Mouse (Mus musculus) CH12F3 (cell line): ENCODE measurements around the gene Slc46a2.

Experiments
- in situ Hi-C: fragments of 300-500 bp; cut with MboI; formaldehyde crosslinking; loops from 2 replicates; pipeline ENCODE4 v1.14.3; 2020; ENCODE audit warnings: low sequenced_read_pairs

Slc46a2 gene

DNA sequence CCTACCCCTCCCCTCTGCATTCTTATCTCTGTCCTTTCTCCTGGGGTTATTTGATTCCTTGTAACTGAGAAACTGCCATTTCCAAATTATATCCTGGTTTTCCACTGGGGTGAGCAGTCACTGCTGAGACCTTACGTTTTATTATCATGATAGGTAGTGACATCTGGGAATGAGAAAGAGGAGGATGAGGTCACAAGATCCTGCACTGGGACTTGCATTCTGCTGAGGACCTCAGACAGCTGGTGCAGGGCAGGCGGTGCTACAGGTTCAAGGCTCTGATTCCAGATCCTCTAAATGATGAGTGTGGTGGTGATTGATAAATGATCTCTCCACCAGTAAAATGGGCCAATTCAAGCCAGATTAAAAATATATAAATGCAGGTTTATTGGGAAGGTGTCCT is 54.4 kb downstream of the Slc46a2 start:
- in situ Hi-C loops: loop anchor here (25.0 kb wide), 1 partner anchor 248 kb away; no protein-coding TSS in a partner anchor

DNA sequence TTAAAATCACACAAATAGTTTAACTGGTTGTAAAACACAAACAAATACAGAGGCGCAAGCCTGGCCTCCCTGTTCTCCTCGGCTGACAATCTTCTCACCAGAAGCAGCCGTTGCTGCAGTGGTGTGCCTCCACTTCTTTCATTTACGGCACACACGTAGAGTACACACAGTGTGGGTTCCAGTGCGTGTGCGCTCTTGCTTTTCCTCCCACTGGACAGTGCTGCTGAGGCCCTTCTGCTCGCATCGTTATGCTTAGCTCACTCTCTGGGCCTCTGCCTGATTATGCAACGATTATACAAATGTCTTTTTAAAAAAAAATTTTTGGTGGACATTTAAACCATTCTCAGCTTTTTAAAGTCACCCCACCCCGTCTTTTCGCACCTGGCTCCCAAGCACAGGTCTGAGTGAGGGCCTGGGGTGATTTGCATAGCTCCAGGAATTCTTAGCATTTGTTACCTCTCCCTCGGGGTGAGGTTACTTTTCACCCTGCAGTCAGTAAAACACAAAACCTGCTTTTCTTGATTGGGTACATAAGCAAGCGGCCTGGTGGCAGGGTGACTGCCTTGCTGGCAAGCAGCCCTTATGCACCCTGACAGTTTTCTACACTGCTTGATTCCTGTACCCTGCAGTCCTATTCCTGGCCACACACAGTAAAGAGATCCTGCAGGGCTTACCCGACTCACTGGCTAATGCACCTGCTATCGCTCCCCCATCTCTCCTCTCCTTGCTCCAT is 55.0 kb downstream of the Slc46a2 start:
- in situ Hi-C loops: loop anchor here (25.0 kb wide), 1 partner anchor 248 kb away; no protein-coding TSS in a partner anchor
